Mouse (Mus musculus) intestine, embryonic 16.5 days (tissue): ENCODE results near the gene Gbx1. TPM values are rescaled to one million over a fixed set of nuclear protein-coding genes. Genes with fewer than 3 reads are reported as not detected.
"Not testable (repeated sequence)": the region's sequence is repeated elsewhere in the genome, so short reads cannot be mapped to it uniquely, and the experiment has no call there.

Experiments used
- ATAC-seq: fragments of 200-750 bp; cut with Nextera tagmentation; 2 replicates; pipeline ENCODE4 v1.8.0; 2017; ENCODE audit warnings: moderate TSS enrichment, moderate library complexity
- H3K27ac ChIP-seq: fragments of 300-500 bp; sonication (generic); 2 replicates; pipeline ENCODE4 v1.5.1; 2014; ENCODE audit warnings: mild to moderate bottlenecking, low read length
- H3K27me3 ChIP-seq: fragments of 300-500 bp; sonication (generic); replicated peaks from 2 replicates; pipeline ENCODE4 v1.6.1; 2014; ENCODE audit warnings: low read length, control low read depth, mixed read lengths; ENCODE audit not compliant: control insufficient read depth, insufficient read depth
- H3K36me3 ChIP-seq: fragments of 300-500 bp; sonication (generic); 2 replicates; pipeline ENCODE4 v1.6.1; 2014; ENCODE audit warnings: low read length, control low read depth; ENCODE audit not compliant: control insufficient read depth, insufficient read depth
- H3K4me1 ChIP-seq: fragments of 300-500 bp; sonication (generic); 2 replicates; pipeline ENCODE4 v1.6.1; 2014; ENCODE audit warnings: low read length, control low read depth, mixed read lengths; ENCODE audit not compliant: control insufficient read depth, insufficient read depth
- H3K4me2 ChIP-seq: fragments of 300-500 bp; sonication (generic); 2 replicates; pipeline ENCODE4 v1.6.1; 2014; ENCODE audit warnings: low read depth, low read length, control low read depth
- H3K4me3 ChIP-seq: fragments of 300-500 bp; sonication (generic); 2 replicates; pipeline ENCODE4 v1.5.1; 2014; ENCODE audit warnings: mild to moderate bottlenecking, low read length
- H3K9ac ChIP-seq: fragments of 300-500 bp; sonication (generic); 2 replicates; pipeline ENCODE4 v1.6.1; 2014; ENCODE audit warnings: low read depth, low read length
- H3K9me3 ChIP-seq: fragments of 300-500 bp; sonication (generic); 2 replicates; pipeline ENCODE4 v1.6.1; 2016; ENCODE audit warnings: low read length, control low read depth; ENCODE audit not compliant: control insufficient read depth
- WGBS: fragments of 180-500 bp; shearing (Covaris S2); extraction: QIAGEN DNeasy Blood & Tissue Kit; methylation state at CpG from one replicate; pipeline ENCODE4 v1.1.7; 2014; 5-methylcytosine and 5-hydroxymethylcytosine counted together
- polyA plus RNA-seq: library from polyadenylated mRNA; unstranded; fragments of >200 nt; fragmentation: Nextera tagmentation; extraction: Ambion mirVana; gene quantifications from 2 replicates; pipeline ENCODE4 v1.2.1, GENCODE M21; 2015

Gbx1 gene
- polyA plus RNA-seq, result 0.04 TPM in 1 of 2 replicates, not detected in the other

GRCm38 (mm10) chr5:24526889-24527230, at the start of gene Gbx1:
Gene Gbx1, minus strand, starts transcription at chr5:24527202.
- Histone ChIP-seq H3K9me3 (no peaks in the 10 kb centered on the region), H3K4me1 (peaks cover 14% of the 10 kb centered on the region), H3K4me3 (peak within 1 kb of the TSS; percentile 49), H3K9ac (peak within 1 kb of the TSS; percentile 43; the same call in 1 of the 2 replicates), H3K36me3 (no peaks in the 10 kb centered on the region), H3K27me3 (peaks cover 87% of the 10 kb centered on the region), H3K27ac (no peak within 1 kb of the TSS), H3K4me2 (peak within 1 kb of the TSS; percentile 90)
- peak; percentile 59; the same call in 1 of the 2 replicates for ATAC-seq
- WGBS, result under 1% methylated on average over 28 of the region's 49 CpGs

- Histone ChIP-seq H3K27ac (peak overlapping the region; percentile 65), H3K27me3 (no peaks in the 10 kb centered on the region), H3K36me3 (peaks cover 4% of the 10 kb centered on the region; the same call in 1 of the 2 replicates), H3K4me1 (peaks cover 6% of the 10 kb centered on the region; the same call in 1 of the 2 replicates), H3K4me3 (peak overlapping the region; percentile 79), H3K4me2 (peak overlapping the region; percentile 75), H3K9me3 (no peaks in the 10 kb centered on the region), H3K9ac (peak overlapping the region; percentile 85)
- ATAC-seq, result peak; percentile 19
- under 1% methylated on average over 32 of the region's 32 CpGs for WGBS
Measured at GRCm38 (mm10) chr5:24576801-24577182, 49.8 kb upstream of the Gbx1 start.

GRCm38 (mm10) chr5:24575948-24576347, 48.9 kb upstream of the Gbx1 start:
- ATAC-seq, result no peak
- no peak overlapping the region for H3K9ac ChIP-seq
- 74% methylated on average over 1 of the region's 1 CpGs for WGBS

GRCm38 (mm10) chr5:24556709-24557108, 29.7 kb upstream of the Gbx1 start, which contains the start of gene 4931409K22Rik:
Gene 4931409K22Rik, minus strand, starts transcription at chr5:24556809.
- H3K4me1 ChIP-seq, result no peaks in the 10 kb centered on the region
- H3K4me2 ChIP-seq, result no peak within 1 kb of the TSS
- H3K27me3 ChIP-seq, result no peaks in the 10 kb centered on the region
- H3K9me3 ChIP-seq, result no peaks in the 10 kb centered on the region
- H3K27ac ChIP-seq, result no peak within 1 kb of the TSS
- no peak within 1 kb of the TSS for H3K9ac ChIP-seq
- H3K4me3 ChIP-seq, result no peak within 1 kb of the TSS
- no peaks in the 10 kb centered on the region for H3K36me3 ChIP-seq
- no peak for ATAC-seq
- 73% methylated on average over 2 of the region's 2 CpGs for WGBS

More at GRCm38 (mm10) chr5:24575948-24576347, 48.9 kb upstream of the Gbx1 start:
- H3K9me3 ChIP-seq, result no peaks in the 10 kb centered on the region
- H3K36me3 ChIP-seq, result peaks cover 8% of the 10 kb centered on the region
- H3K4me2 ChIP-seq, result peak overlapping the region; percentile 75
- peak overlapping the region; percentile 79; the same call in 1 of the 2 replicates for H3K4me3 ChIP-seq
- H3K27me3 ChIP-seq, result no peaks in the 10 kb centered on the region
- peaks cover 6% of the 10 kb centered on the region; the same call in 1 of the 2 replicates for H3K4me1 ChIP-seq
- H3K27ac ChIP-seq, result no peak overlapping the region

- not testable (repeated sequence) for H3K4me1 ChIP-seq, H3K27ac ChIP-seq, H3K4me2 ChIP-seq, H3K36me3 ChIP-seq, H3K9ac ChIP-seq, H3K27me3 ChIP-seq, ATAC-seq, H3K9me3 ChIP-seq, H3K4me3 ChIP-seq
- 93% methylated on average over 7 of the region's 7 CpGs for WGBS
Measured at GRCm38 (mm10) chr5:24555335-24555734, 28.3 kb upstream of the Gbx1 start.

- WGBS, result 70% methylated on average over 5 of the region's 5 CpGs
- no peaks in the 10 kb centered on the region for H3K36me3 ChIP-seq
- H3K27me3 ChIP-seq, result no peaks in the 10 kb centered on the region
- H3K27ac ChIP-seq, result no peak overlapping the region
- H3K4me3 ChIP-seq, result no peak overlapping the region
- ATAC-seq, result no peak
- H3K4me1 ChIP-seq, result peaks cover 7% of the 10 kb centered on the region
- no peaks in the 10 kb centered on the region for H3K9me3 ChIP-seq
- H3K4me2 ChIP-seq, result no peak overlapping the region
- no peak overlapping the region for H3K9ac ChIP-seq
Measured at GRCm38 (mm10) chr5:24553621-24554244, 26.7 kb upstream of the Gbx1 start.

GRCm38 (mm10) chr5:24551317-24551688, 24.3 kb upstream of the Gbx1 start:
- 0 out of 2 replicates have a peak overlapping the region, but pooled peaks have one; percentile 6 for H3K9ac ChIP-seq
- no peak overlapping the region for H3K4me3 ChIP-seq
- H3K27ac ChIP-seq, result no peak overlapping the region
- H3K27me3 ChIP-seq, result no peaks in the 10 kb centered on the region
- no peaks in the 10 kb centered on the region for H3K36me3 ChIP-seq
- ATAC-seq, result no peak; the same call in 1 of the 2 replicates
- 48% methylated on average over 2 of the region's 2 CpGs for WGBS
- peak overlapping the region; percentile 44 for H3K4me2 ChIP-seq
- H3K4me1 ChIP-seq, result peaks cover 7% of the 10 kb centered on the region
- no peaks in the 10 kb centered on the region for H3K9me3 ChIP-seq

GRCm38 (mm10) chr5:24550598-24551316, 23.8 kb upstream of the Gbx1 start:
- no peaks in the 10 kb centered on the region for H3K9me3 ChIP-seq
- H3K36me3 ChIP-seq, result no peaks in the 10 kb centered on the region
- H3K4me3 ChIP-seq, result no peak overlapping the region
- 0 out of 2 replicates have a peak overlapping the region, but pooled peaks have one; percentile 6 for H3K9ac ChIP-seq
- peak; percentile 55 for ATAC-seq
- WGBS, result 28% methylated on average over 26 of the region's 26 CpGs
- H3K4me2 ChIP-seq, result peak overlapping the region; percentile 44
- no peak overlapping the region for H3K27ac ChIP-seq
- H3K4me1 ChIP-seq, result peaks cover 7% of the 10 kb centered on the region
- H3K27me3 ChIP-seq, result no peaks in the 10 kb centered on the region

- no peak overlapping the region for H3K4me3 ChIP-seq
- no peak overlapping the region for H3K9ac ChIP-seq
- H3K27ac ChIP-seq, result no peak overlapping the region
- H3K36me3 ChIP-seq, result no peaks in the 10 kb centered on the region
- 81% methylated on average over 7 of the region's 7 CpGs for WGBS
- H3K27me3 ChIP-seq, result 0 out of 2 replicates have a peak, but pooled peaks cover 4% of the 10 kb centered on the region
- peaks cover 12% of the 10 kb centered on the region for H3K4me1 ChIP-seq
- H3K9me3 ChIP-seq, result no peaks in the 10 kb centered on the region
- no peak for ATAC-seq
- H3K4me2 ChIP-seq, result no peak overlapping the region
Measured at GRCm38 (mm10) chr5:24542643-24543042, 15.6 kb upstream of the Gbx1 start.
